Mouse (Mus musculus) forebrain, embryonic 11.5 days (tissue): ENCODE results near the gene Sox6. TPM values are rescaled to one million over a fixed set of nuclear protein-coding genes. Genes with fewer than 3 reads are reported as not detected.

Source experiments
- ATAC-seq: fragments of 200-750 bp; cut with Nextera tagmentation; replicated peaks from 2 replicates; pipeline ENCODE4 v1.8.0; 2017; ENCODE audit warnings: moderate TSS enrichment; ENCODE audit not compliant: low FRiP score
- DNase-seq: peaks from one replicate; pipeline ENCODE4 v3.0.0-alpha.2; 2017; ENCODE audit warnings: low spot score
- H3K27ac ChIP-seq: fragments of 300-500 bp; sonication (generic); 2 replicates; pipeline ENCODE4 v1.5.1; 2014; ENCODE audit warnings: low read depth, low read length
- H3K27me3 ChIP-seq: fragments of 300-500 bp; sonication (generic); 2 replicates; pipeline ENCODE4 v1.6.1; 2014; ENCODE audit warnings: mild to moderate bottlenecking, low read length, mixed read lengths; ENCODE audit not compliant: control insufficient read depth, insufficient read depth
- H3K36me3 ChIP-seq: fragments of 300-500 bp; sonication (generic); 2 replicates; pipeline ENCODE4 v1.6.1; 2014; ENCODE audit warnings: mild to moderate bottlenecking, low read length, moderate library complexity, mixed read lengths; ENCODE audit not compliant: control insufficient read depth, insufficient read depth
- H3K4me1 ChIP-seq: fragments of 300-500 bp; sonication (generic); replicated peaks from 2 replicates; pipeline ENCODE4 v1.6.1; 2014; ENCODE audit warnings: low read length, mixed read lengths; ENCODE audit not compliant: control insufficient read depth, insufficient read depth
- H3K4me2 ChIP-seq: fragments of 300-500 bp; sonication (generic); 2 replicates; pipeline ENCODE4 v1.6.1; 2014; ENCODE audit warnings: low read depth, mild to moderate bottlenecking, low read length, moderate library complexity, mixed read lengths; ENCODE audit not compliant: severe bottlenecking
- H3K4me3 ChIP-seq: fragments of 300-500 bp; sonication (generic); 2 replicates; pipeline ENCODE4 v1.5.1; 2014; ENCODE audit warnings: low read depth, low read length
- H3K9ac ChIP-seq: fragments of 300-500 bp; sonication (generic); 2 replicates; pipeline ENCODE4 v1.6.1; 2014; ENCODE audit warnings: low read length
- H3K9me3 ChIP-seq: fragments of 300-500 bp; sonication (generic); 2 replicates; pipeline ENCODE4 v1.6.1; 2016; ENCODE audit warnings: low read length, mixed read lengths; ENCODE audit not compliant: control insufficient read depth
- WGBS: fragments of 180-500 bp; shearing (Covaris S2); extraction: QIAGEN DNeasy Blood & Tissue Kit; methylation state at CpG from one replicate; pipeline ENCODE4 v1.1.7; 2014; 5-methylcytosine and 5-hydroxymethylcytosine counted together
- polyA plus RNA-seq: library from polyadenylated mRNA; unstranded; fragments of >200 nt; fragmentation: Nextera tagmentation; extraction: Ambion mirVana; gene quantifications from 2 replicates; pipeline ENCODE4 v1.2.1, GENCODE M21; 2014

Sox6 gene
- polyA plus RNA-seq, 1 experiment from 2014 or later: 154 TPM

DNA sequence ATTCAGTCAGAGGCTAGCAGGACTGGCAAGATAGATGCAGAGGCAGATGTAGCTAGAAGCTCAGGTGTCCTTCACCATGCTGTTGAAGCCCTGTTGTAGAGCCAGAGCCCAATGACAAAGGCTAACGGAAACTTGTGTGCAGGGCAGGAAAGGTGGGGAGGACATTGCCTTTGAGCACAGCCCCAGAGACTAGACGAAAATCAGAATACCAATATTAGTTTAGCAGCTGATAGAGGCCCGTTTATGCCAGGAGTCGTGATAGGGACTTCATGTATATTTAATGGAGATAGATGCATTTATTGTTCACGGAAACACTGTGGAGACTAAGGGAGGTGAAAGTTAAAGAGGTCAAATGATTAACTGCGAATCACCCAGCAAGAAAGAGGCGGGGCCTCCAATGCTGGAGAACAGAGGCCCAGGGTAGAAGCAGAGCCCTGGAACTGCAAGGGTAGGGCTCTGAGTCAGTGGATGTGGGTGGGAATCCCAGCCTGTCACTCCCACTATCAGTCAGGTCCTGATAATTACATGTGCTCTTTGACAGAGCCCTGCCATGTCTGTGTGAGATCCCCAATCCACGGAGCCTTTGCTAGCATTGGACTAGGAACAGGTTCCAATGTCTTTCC, 590.1 kb downstream of the Sox6 start:
- Histone ChIP-seq H3K4me1 (peaks cover 8% of the 10 kb centered on the region; the same call in 1 of the 2 replicates), H3K4me3 (no peak overlapping the region), H3K27me3 (no peaks in the 10 kb centered on the region), H3K27ac (no peak overlapping the region), H3K4me2 (no peak overlapping the region), H3K9me3 (no peaks in the 10 kb centered on the region), H3K9ac (no peak overlapping the region), H3K36me3 (no peaks in the 10 kb centered on the region)
- no peak for DNase-seq
- no peak for ATAC-seq
- 87% methylated on average over 8 of the region's 8 CpGs for WGBS

DNA sequence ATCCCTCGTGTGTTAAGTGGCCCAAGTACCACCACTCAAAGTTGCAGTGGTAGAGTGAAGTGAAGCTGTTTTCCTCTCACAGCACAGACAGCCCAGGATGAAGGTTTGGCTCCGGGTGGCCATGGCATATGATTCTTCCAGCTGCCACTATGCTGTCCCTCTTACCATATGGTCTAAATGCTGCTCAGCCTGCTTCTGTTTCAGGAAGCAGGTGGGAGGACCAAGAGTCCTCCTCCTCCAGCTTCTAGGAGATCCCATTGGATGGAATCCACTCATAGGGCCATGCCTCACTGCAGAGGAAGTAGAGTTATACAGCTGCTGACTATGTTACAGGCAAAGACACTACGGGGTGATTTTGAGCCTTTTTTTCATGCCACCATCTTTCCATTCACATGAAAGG, 591.5 kb downstream of the Sox6 start:
- 76% methylated on average over 3 of the region's 3 CpGs for WGBS
- 0 out of 2 replicates have a peak, but pooled peaks cover 4% of the 10 kb centered on the region for H3K4me1 ChIP-seq
- no peaks in the 10 kb centered on the region for H3K9me3 ChIP-seq
- H3K36me3 ChIP-seq: no peaks in the 10 kb centered on the region
- DNase-seq: no peak
- H3K27ac ChIP-seq: no peak overlapping the region
- H3K4me3 ChIP-seq: no peak overlapping the region
- no peak overlapping the region for H3K9ac ChIP-seq
- H3K27me3 ChIP-seq: no peaks in the 10 kb centered on the region
- H3K4me2 ChIP-seq: no peak overlapping the region
- no peak for ATAC-seq

DNA sequence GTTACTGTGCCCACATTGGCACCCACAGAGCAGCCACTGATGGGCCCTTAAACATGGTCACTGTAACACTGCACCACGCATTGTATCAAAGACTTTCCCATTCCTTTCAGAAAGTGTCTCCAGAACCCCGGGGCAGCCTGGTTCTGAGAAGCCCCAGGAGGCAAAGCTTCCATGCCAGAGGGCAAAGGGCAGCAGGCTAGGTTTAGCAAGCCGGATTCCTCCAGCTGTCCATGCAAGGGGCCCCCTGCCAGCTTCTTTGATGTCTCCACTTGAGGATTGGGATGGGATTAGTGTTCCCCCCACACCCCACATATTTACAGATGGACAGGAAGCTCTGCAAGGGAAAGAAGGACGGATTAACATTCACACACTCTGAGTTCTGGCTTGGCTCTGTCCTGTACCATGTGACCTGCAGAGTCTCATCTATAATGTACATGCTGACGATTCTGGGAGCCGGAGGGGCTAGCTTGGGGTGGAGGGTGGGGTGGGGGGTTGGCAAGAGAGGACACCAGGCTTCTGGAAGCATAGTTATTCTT, 592.0 kb downstream of the Sox6 start:
- Histone ChIP-seq H3K27me3 (no peaks in the 10 kb centered on the region), H3K4me2 (no peak overlapping the region), H3K4me3 (no peak overlapping the region), H3K27ac (no peak overlapping the region), H3K9me3 (no peaks in the 10 kb centered on the region), H3K4me1 (0 out of 2 replicates have a peak, but pooled peaks cover 4% of the 10 kb centered on the region), H3K9ac (no peak overlapping the region), H3K36me3 (no peaks in the 10 kb centered on the region)
- DNase-seq (no peak), ATAC-seq (no peak)
- 18% methylated on average over 6 of the region's 6 CpGs for WGBS

DNA sequence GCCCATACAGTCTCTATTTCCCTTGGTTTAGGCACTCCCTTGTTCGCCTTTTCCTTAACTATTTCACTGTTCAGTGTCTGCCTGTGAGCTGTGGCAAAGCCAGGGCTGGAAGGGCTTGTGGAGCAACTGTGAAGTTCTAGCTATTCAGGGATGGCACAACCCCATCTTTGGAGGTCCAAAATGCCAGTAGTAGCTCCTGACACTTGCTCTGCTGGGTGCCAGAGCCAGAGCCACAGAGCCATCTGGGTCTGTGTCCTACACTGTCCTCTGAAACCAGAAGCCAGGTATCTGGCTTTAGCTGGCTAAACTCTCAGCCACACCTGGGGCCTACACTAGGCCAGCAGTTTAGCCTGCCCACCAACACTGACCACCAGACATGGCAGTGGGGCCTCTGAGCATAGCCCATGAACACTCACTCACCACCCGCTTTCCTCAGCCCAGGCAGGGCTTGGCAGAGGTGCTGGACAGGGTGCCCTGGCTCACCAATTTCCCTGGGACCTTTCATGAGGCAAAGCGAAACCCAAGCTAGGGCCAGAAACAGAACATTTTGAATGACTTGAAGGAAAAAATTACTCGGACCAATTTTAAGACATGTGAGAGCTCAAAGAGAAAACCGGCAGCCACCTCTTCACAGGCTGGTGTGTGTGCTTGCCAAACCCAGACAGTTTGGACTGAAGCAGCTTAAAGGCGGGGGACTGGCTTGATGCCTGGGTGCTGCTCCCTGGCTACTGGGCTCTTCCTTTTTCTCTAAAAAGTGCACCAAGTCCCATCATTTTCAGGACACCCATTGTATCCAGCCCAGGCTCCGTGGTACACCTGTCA, 612.2 kb downstream of the Sox6 start:
- H3K27ac ChIP-seq: no peak overlapping the region
- no peak overlapping the region for H3K4me3 ChIP-seq
- H3K9ac ChIP-seq: no peak overlapping the region
- no peaks in the 10 kb centered on the region for H3K27me3 ChIP-seq
- H3K9me3 ChIP-seq: no peaks in the 10 kb centered on the region
- no peak overlapping the region for H3K4me2 ChIP-seq
- ATAC-seq: no peak
- DNase-seq: no peak
- no peaks in the 10 kb centered on the region for H3K36me3 ChIP-seq
- 91% methylated on average over 7 of the region's 7 CpGs for WGBS
- H3K4me1 ChIP-seq: no peaks in the 10 kb centered on the region

DNA sequence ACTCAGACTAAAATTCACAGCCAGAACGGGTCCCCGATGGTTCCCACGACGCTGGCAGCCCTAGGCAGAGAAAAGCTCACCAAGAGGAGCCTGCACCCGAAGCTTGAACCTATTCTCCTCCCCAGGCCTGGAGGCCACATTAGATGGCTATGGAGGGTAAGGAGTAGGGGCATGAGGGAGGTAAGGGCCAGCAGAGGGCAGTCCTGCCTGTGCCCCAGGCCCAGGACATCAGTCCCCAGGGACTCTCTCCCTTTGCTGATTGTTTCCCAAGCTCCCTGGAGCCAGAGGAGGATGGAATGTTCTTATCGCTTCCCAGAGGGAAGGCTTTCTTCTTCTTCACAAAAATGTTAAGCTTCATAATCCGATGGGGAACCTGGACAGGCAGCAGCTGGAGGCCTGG, 615.8 kb downstream of the Sox6 start:
- H3K36me3 ChIP-seq: no peaks in the 10 kb centered on the region
- no peak overlapping the region for H3K4me2 ChIP-seq
- no peak overlapping the region for H3K9ac ChIP-seq
- no peak overlapping the region for H3K27ac ChIP-seq
- H3K4me3 ChIP-seq: no peak overlapping the region
- DNase-seq (no peak), ATAC-seq (no peak)
- no peaks in the 10 kb centered on the region for H3K4me1 ChIP-seq
- H3K27me3 ChIP-seq: no peaks in the 10 kb centered on the region
- 66% methylated on average over 7 of the region's 7 CpGs for WGBS
- H3K9me3 ChIP-seq: no peaks in the 10 kb centered on the region

DNA sequence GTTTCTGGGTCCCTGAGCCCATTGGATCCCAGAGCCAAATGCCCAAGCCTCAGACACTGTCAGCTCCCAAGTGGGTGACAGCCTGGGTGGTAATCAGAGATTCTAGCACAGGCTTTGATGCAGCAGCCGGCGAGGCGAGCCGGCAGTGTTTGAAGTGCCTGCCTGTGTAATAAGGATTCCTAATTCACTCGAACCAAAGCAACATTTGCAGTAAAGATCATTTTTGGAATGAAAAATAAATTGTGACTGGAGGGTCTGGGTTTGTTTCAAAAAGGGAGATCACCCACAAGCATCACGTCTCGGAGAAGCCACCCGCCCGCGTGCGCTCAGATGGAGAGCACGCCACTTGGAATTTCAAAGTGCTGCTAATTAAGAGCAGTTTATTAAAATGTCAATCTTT, 617.6 kb downstream of the Sox6 start:
- no peak overlapping the region for H3K9ac ChIP-seq
- no peaks in the 10 kb centered on the region; the same call in 1 of the 2 replicates for H3K4me1 ChIP-seq
- no peak overlapping the region for H3K4me2 ChIP-seq
- no peak overlapping the region for H3K27ac ChIP-seq
- WGBS: 44% methylated on average over 12 of the region's 12 CpGs
- DNase-seq (no peak), ATAC-seq (no peak)
- H3K4me3 ChIP-seq: no peak overlapping the region
- no peaks in the 10 kb centered on the region for H3K36me3 ChIP-seq
- H3K27me3 ChIP-seq: no peaks in the 10 kb centered on the region
- H3K9me3 ChIP-seq: no peaks in the 10 kb centered on the region

Other genes starting within 250 kb of the Sox6 start
- 358 and 366 TPM in 2 replicates for gene 1110004F10Rik, start 601 bp upstream of the Sox6 start, polyA plus RNA-seq
- 0.56 and 0.91 TPM in 2 replicates for gene Gm4353, start 45.8 kb upstream of the Sox6 start, polyA plus RNA-seq